Mouse (Mus musculus) forebrain, embryonic 15.5 days (tissue): Measurements from ENCODE around the gene Aspa. TPM values are rescaled to one million over a fixed set of nuclear protein-coding genes. Genes with fewer than 3 reads are reported as not detected.
"Not testable (repeated sequence)": the region's sequence is repeated elsewhere in the genome, so short reads cannot be mapped to it uniquely, and the experiment has no call there.

ENCODE experiments used
- ATAC-seq: fragments of 200-750 bp; cut with Nextera tagmentation; replicated peaks from 2 replicates; pipeline ENCODE4 v1.8.0; 2017; ENCODE audit warnings: mild to moderate bottlenecking, moderate TSS enrichment, moderate library complexity
- H3K27ac ChIP-seq: fragments of 300-500 bp; sonication (generic); replicated peaks from 2 replicates; pipeline ENCODE4 v1.5.1; 2015; ENCODE audit warnings: mild to moderate bottlenecking, inconsistent platforms
- H3K27me3 ChIP-seq: fragments of 300-500 bp; sonication (generic); 2 replicates; pipeline ENCODE4 v1.6.1; 2015; ENCODE audit warnings: inconsistent platforms
- H3K36me3 ChIP-seq: fragments of 300-500 bp; sonication (generic); 2 replicates; pipeline ENCODE4 v1.6.1; 2015; ENCODE audit warnings: mild to moderate bottlenecking, inconsistent platforms
- H3K4me1 ChIP-seq: fragments of 300-500 bp; sonication (generic); 2 replicates; pipeline ENCODE4 v1.6.1; 2015; ENCODE audit warnings: inconsistent platforms
- H3K4me2 ChIP-seq: fragments of 300-500 bp; sonication (generic); replicated peaks from 2 replicates; pipeline ENCODE4 v1.6.1; 2015; ENCODE audit warnings: mild to moderate bottlenecking, inconsistent platforms
- H3K4me3 ChIP-seq: fragments of 300-500 bp; sonication (generic); 2 replicates; pipeline ENCODE4 v1.5.1; 2015; ENCODE audit warnings: mild to moderate bottlenecking, inconsistent platforms
- H3K9ac ChIP-seq: fragments of 300-500 bp; sonication (generic); replicated peaks from 2 replicates; pipeline ENCODE4 v1.6.1; 2015; ENCODE audit warnings: mild to moderate bottlenecking, inconsistent platforms
- H3K9me3 ChIP-seq: fragments of 300-500 bp; sonication (generic); 2 replicates; pipeline ENCODE4 v1.6.1; 2016; ENCODE audit warnings: inconsistent platforms
- WGBS: fragments of 180-500 bp; shearing (Covaris S2); methylation state at CpG from one replicate; pipeline ENCODE4 v1.1.7; 2015; ENCODE audit warnings: mixed read lengths; 5-methylcytosine and 5-hydroxymethylcytosine counted together
- polyA plus RNA-seq: library from polyadenylated mRNA; unstranded; fragments of >200 nt; fragmentation: Nextera tagmentation; extraction: Ambion mirVana; gene quantifications from 2 replicates; pipeline ENCODE4 v1.2.1, GENCODE M21; 2015

The Aspa gene
- 0.54 and 0.57 TPM in 2 replicates for polyA plus RNA-seq

- Histone ChIP-seq H3K9ac (no peak within 1 kb of the TSS), H3K27me3 (no peaks in the 10 kb centered on the region), H3K4me3 (no peak within 1 kb of the TSS), H3K4me2 (no peak within 1 kb of the TSS), H3K9me3 (no peaks in the 10 kb centered on the region), H3K27ac (no peak within 1 kb of the TSS), H3K4me1 (no peaks in the 10 kb centered on the region), H3K36me3 (no peaks in the 10 kb centered on the region)
- 86% methylated on average over 27 of the region's 27 CpGs for WGBS
- ATAC-seq: no peak
Measured at GRCm38 (mm10) chr11:73329442-73329841, at the start of gene Aspa, which contains the start of the genes Gm49340 and Spata22. Gene Aspa, minus strand, starts transcription at chr11:73329596. Gene Gm49340, plus strand, starts transcription at chr11:73329741. Gene Spata22, plus strand, starts transcription at chr11:73329741.

GRCm38 (mm10) chr11:73370946-73371345, 41.5 kb upstream of the Aspa start, which contains the start of gene Olfr376:
Gene Olfr376, plus strand, starts transcription at chr11:73371246.
- Histone ChIP-seq H3K27ac (no peak within 1 kb of the TSS), H3K36me3 (no peaks in the 10 kb centered on the region), H3K4me3 (no peak within 1 kb of the TSS), H3K9ac (no peak within 1 kb of the TSS), H3K4me2 (no peak within 1 kb of the TSS), H3K9me3 (no peaks in the 10 kb centered on the region), H3K27me3 (no peaks in the 10 kb centered on the region), H3K4me1 (no peaks in the 10 kb centered on the region)
- ATAC-seq: no peak
- WGBS: 91% methylated on average over 2 of the region's 2 CpGs

- Histone ChIP-seq H3K4me3 (no peak within 1 kb of the TSS), H3K27ac (no peak within 1 kb of the TSS), H3K9me3 (no peaks in the 10 kb centered on the region), H3K36me3 (no peaks in the 10 kb centered on the region), H3K4me1 (no peaks in the 10 kb centered on the region), H3K27me3 (no peaks in the 10 kb centered on the region), H3K9ac (no peak within 1 kb of the TSS), H3K4me2 (no peak within 1 kb of the TSS)
- WGBS: 45% methylated on average over 3 of the region's 3 CpGs
- no peak for ATAC-seq
Measured at GRCm38 (mm10) chr11:73350483-73350882, 21.1 kb upstream of the Aspa start, which contains the start of gene Olfr20. Gene Olfr20, plus strand, starts transcription at chr11:73350783.

- no peak overlapping the region for H3K4me3 ChIP-seq
- 85% methylated on average over 4 of the region's 4 CpGs for WGBS
- ATAC-seq: no peak
Measured at GRCm38 (mm10) chr11:73336919-73337318, 7.5 kb upstream of the Aspa start.

GRCm38 (mm10) chr11:73333357-73333756, 4.0 kb upstream of the Aspa start:
- WGBS: 67% methylated on average over 2 of the region's 2 CpGs
- no peaks in the 10 kb centered on the region for H3K9me3 ChIP-seq

More at GRCm38 (mm10) chr11:73336919-73337318, 7.5 kb upstream of the Aspa start:
- no peak overlapping the region for H3K4me2 ChIP-seq
- H3K9me3 ChIP-seq: no peaks in the 10 kb centered on the region
- no peaks in the 10 kb centered on the region for H3K27me3 ChIP-seq
- H3K4me1 ChIP-seq: no peaks in the 10 kb centered on the region
- no peaks in the 10 kb centered on the region for H3K36me3 ChIP-seq
- H3K9ac ChIP-seq: no peak overlapping the region
- H3K27ac ChIP-seq: no peak overlapping the region

GRCm38 (mm10) chr11:73327361-73327760, 2.0 kb downstream of the Aspa start:
- Histone ChIP-seq H3K9ac (no peak overlapping the region), H3K9me3 (no peaks in the 10 kb centered on the region), H3K36me3 (no peaks in the 10 kb centered on the region), H3K4me3 (no peak overlapping the region), H3K27ac (no peak overlapping the region), H3K27me3 (no peaks in the 10 kb centered on the region), H3K4me2 (no peak overlapping the region), H3K4me1 (no peaks in the 10 kb centered on the region)
- no peak for ATAC-seq
- 79% methylated on average over 4 of the region's 4 CpGs for WGBS

More at GRCm38 (mm10) chr11:73333357-73333756, 4.0 kb upstream of the Aspa start:
- Histone ChIP-seq H3K36me3 (no peaks in the 10 kb centered on the region), H3K9ac (no peak overlapping the region), H3K27me3 (no peaks in the 10 kb centered on the region), H3K4me3 (no peak overlapping the region), H3K4me2 (no peak overlapping the region), H3K4me1 (no peaks in the 10 kb centered on the region), H3K27ac (no peak overlapping the region)
- no peak for ATAC-seq

GRCm38 (mm10) chr11:73326485-73326886, 2.9 kb downstream of the Aspa start:
- Histone ChIP-seq H3K27me3 (no peaks in the 10 kb centered on the region), H3K27ac (no peak overlapping the region), H3K4me1 (no peaks in the 10 kb centered on the region), H3K4me3 (no peak overlapping the region), H3K9ac (no peak overlapping the region), H3K9me3 (no peaks in the 10 kb centered on the region), H3K36me3 (no peaks in the 10 kb centered on the region), H3K4me2 (no peak overlapping the region)
- 72% methylated on average over 12 of the region's 12 CpGs for WGBS
- no peak for ATAC-seq

- ATAC-seq: no peak
- Histone ChIP-seq H3K4me2 (no peak overlapping the region), H3K27ac (no peak overlapping the region), H3K4me1 (no peaks in the 10 kb centered on the region), H3K9ac (no peak overlapping the region), H3K27me3 (no peaks in the 10 kb centered on the region), H3K36me3 (no peaks in the 10 kb centered on the region), H3K9me3 (no peaks in the 10 kb centered on the region), H3K4me3 (no peak overlapping the region)
- WGBS: 74% methylated on average over 9 of the region's 9 CpGs
Measured at GRCm38 (mm10) chr11:73323906-73324830, 5.2 kb downstream of the Aspa start.

- not testable (repeated sequence) for H3K9ac ChIP-seq, H3K9me3 ChIP-seq, H3K4me2 ChIP-seq, H3K27ac ChIP-seq, H3K4me1 ChIP-seq, H3K4me3 ChIP-seq, H3K27me3 ChIP-seq, ATAC-seq, H3K36me3 ChIP-seq
- WGBS: 94% methylated on average over 13 of the region's 13 CpGs
Measured at GRCm38 (mm10) chr11:73321064-73321463, 8.3 kb downstream of the Aspa start.

- H3K9me3 ChIP-seq, H3K4me3 ChIP-seq, H3K4me2 ChIP-seq, H3K4me1 ChIP-seq, H3K27me3 ChIP-seq, ATAC-seq, H3K36me3 ChIP-seq, H3K27ac ChIP-seq, H3K9ac ChIP-seq: not testable (repeated sequence)
- WGBS: 82% methylated on average over 2 of the region's 2 CpGs
Measured at GRCm38 (mm10) chr11:73318581-73318980, 10.8 kb downstream of the Aspa start.

- WGBS: 49% methylated on average over 3 of the region's 3 CpGs
- Histone ChIP-seq H3K36me3 (no peaks in the 10 kb centered on the region), H3K9ac (no peak overlapping the region), H3K4me2 (no peak overlapping the region), H3K4me3 (no peak overlapping the region), H3K27me3 (no peaks in the 10 kb centered on the region), H3K9me3 (no peaks in the 10 kb centered on the region), H3K27ac (no peak overlapping the region), H3K4me1 (no peaks in the 10 kb centered on the region)
- no peak for ATAC-seq
Measured at GRCm38 (mm10) chr11:73315961-73316360, 13.4 kb downstream of the Aspa start.

GRCm38 (mm10) chr11:73303123-73303522, 26.3 kb downstream of the Aspa start:
- 12% methylated on average over 2 of the region's 2 CpGs for WGBS
- Histone ChIP-seq H3K27me3 (no peaks in the 10 kb centered on the region), H3K36me3 (no peaks in the 10 kb centered on the region), H3K9ac (no peak overlapping the region), H3K9me3 (no peaks in the 10 kb centered on the region), H3K4me1 (no peaks in the 10 kb centered on the region), H3K27ac (no peak overlapping the region), H3K4me3 (no peak overlapping the region), H3K4me2 (no peak overlapping the region)
- ATAC-seq: no peak
